Mouse (Mus musculus) forebrain, embryonic 10.5 days (tissue): ENCODE measurements around the gene Mgat5b. TPM values are rescaled to one million over a fixed set of nuclear protein-coding genes. Genes with fewer than 3 reads are reported as not detected.

ENCODE experiments used
- DNase-seq: peaks from one replicate; pipeline ENCODE4 v3.0.0-alpha.2; 2017; ENCODE audit warnings: low spot score; ENCODE audit errors: extremely low spot score
- H3K27ac ChIP-seq: fragments of 300-500 bp; sonication (generic); 2 replicates; pipeline ENCODE4 v1.5.1; 2016; ENCODE audit warnings: mild to moderate bottlenecking
- H3K27me3 ChIP-seq: fragments of 300-500 bp; sonication (generic); 2 replicates; pipeline ENCODE4 v1.6.1; 2016; ENCODE audit warnings: mild to moderate bottlenecking; ENCODE audit not compliant: poor library complexity, severe bottlenecking
- H3K36me3 ChIP-seq: fragments of 300-500 bp; sonication (generic); replicated peaks from 2 replicates; pipeline ENCODE4 v1.6.1; 2016; ENCODE audit warnings: mild to moderate bottlenecking, moderate library complexity
- H3K4me1 ChIP-seq: fragments of 300-500 bp; sonication (generic); 2 replicates; pipeline ENCODE4 v1.6.1; 2016
- H3K4me3 ChIP-seq: fragments of 300-500 bp; sonication (generic); 2 replicates; pipeline ENCODE4 v1.5.1; 2016; ENCODE audit warnings: mild to moderate bottlenecking, moderate library complexity
- H3K9me3 ChIP-seq: fragments of 300-500 bp; sonication (generic); 2 replicates; pipeline ENCODE4 v1.6.1; 2016; ENCODE audit warnings: mild to moderate bottlenecking, moderate library complexity
- WGBS: fragments of 180-500 bp; shearing (Covaris S2); methylation state at CpG from one replicate; pipeline ENCODE4 v1.1.7; 2016; 5-methylcytosine and 5-hydroxymethylcytosine counted together
- polyA plus RNA-seq: library from polyadenylated mRNA; unstranded; fragments of >200 nt; fragmentation: Nextera tagmentation; extraction: Ambion mirVana; gene quantifications from 2 replicates; pipeline ENCODE4 v1.2.1, GENCODE M21; 2016

Mgat5b gene
- polyA plus RNA-seq, 1 experiment from 2014 or later, result 3.7 TPM

GRCm38 (mm10) chr11:117029569-117029955 lies 110.9 kb downstream of the Mgat5b start:
- H3K9me3 ChIP-seq, result no peaks in the 10 kb centered on the region
- peaks cover 19% of the 10 kb centered on the region for H3K27me3 ChIP-seq
- 93% methylated on average over 3 of the region's 3 CpGs for WGBS
- peaks cover 34% of the 10 kb centered on the region for H3K4me1 ChIP-seq
- H3K36me3 ChIP-seq, result no peaks in the 10 kb centered on the region
- H3K27ac ChIP-seq, result peak overlapping the region; percentile 41; the same call in 1 of the 2 replicates
- DNase-seq, result no peak
- H3K4me3 ChIP-seq, result no peak overlapping the region

GRCm38 (mm10) chr11:117030018-117030417 lies 111.4 kb downstream of the Mgat5b start:
- H3K9me3 ChIP-seq, result no peaks in the 10 kb centered on the region
- H3K4me1 ChIP-seq, result peaks cover 34% of the 10 kb centered on the region
- DNase-seq, result no peak
- no peak overlapping the region for H3K27ac ChIP-seq
- WGBS, result 71% methylated on average over 3 of the region's 3 CpGs
- H3K36me3 ChIP-seq, result no peaks in the 10 kb centered on the region
- H3K4me3 ChIP-seq, result no peak overlapping the region
- peaks cover 19% of the 10 kb centered on the region for H3K27me3 ChIP-seq

GRCm38 (mm10) chr11:117030471-117031101 lies 111.9 kb downstream of the Mgat5b start:
- no peaks in the 10 kb centered on the region for H3K36me3 ChIP-seq
- peaks cover 19% of the 10 kb centered on the region for H3K27me3 ChIP-seq
- no peaks in the 10 kb centered on the region for H3K9me3 ChIP-seq
- peak overlapping the region; percentile 31; the same call in 1 of the 2 replicates for H3K27ac ChIP-seq
- H3K4me3 ChIP-seq, result no peak overlapping the region
- WGBS, result 84% methylated on average over 8 of the region's 8 CpGs
- peaks cover 37% of the 10 kb centered on the region for H3K4me1 ChIP-seq
- no peak for DNase-seq

GRCm38 (mm10) chr11:117031249-117031648 lies 112.6 kb downstream of the Mgat5b start:
- Histone ChIP-seq H3K4me1 (peaks cover 44% of the 10 kb centered on the region), H3K27me3 (peaks cover 19% of the 10 kb centered on the region), H3K36me3 (no peaks in the 10 kb centered on the region), H3K9me3 (no peaks in the 10 kb centered on the region), H3K4me3 (no peak overlapping the region), H3K27ac (peak overlapping the region; percentile 31; the same call in 1 of the 2 replicates)
- DNase-seq, result no peak
- WGBS, result 21% methylated on average over 4 of the region's 4 CpGs

- H3K27ac ChIP-seq, result no peak overlapping the region
- H3K4me3 ChIP-seq, result no peak overlapping the region
- 64% methylated on average over 11 of the region's 11 CpGs for WGBS
Observed at GRCm38 (mm10) chr11:117035661-117036336, 117.1 kb downstream of the Mgat5b start.

More at GRCm38 (mm10) chr11:117035661-117036336, 117.1 kb downstream of the Mgat5b start:
- peaks cover 48% of the 10 kb centered on the region for H3K4me1 ChIP-seq
- H3K36me3 ChIP-seq, result no peaks in the 10 kb centered on the region
- H3K27me3 ChIP-seq, result peaks cover 8% of the 10 kb centered on the region; the same call in 1 of the 2 replicates
- H3K9me3 ChIP-seq, result no peaks in the 10 kb centered on the region
- DNase-seq, result no peak

Other genes with a start within 250 kb of the Mgat5b start
- gene St6galnac1, start 143.4 kb upstream of the Mgat5b start, polyA plus RNA-seq, result not detected in 2 replicates
- 16.5 and 18.2 TPM in 2 replicates for gene Mxra7, start 90.8 kb upstream of the Mgat5b start, polyA plus RNA-seq
- 64.3 and 66.5 TPM in 2 replicates for gene Mettl23, start 75.6 kb upstream of the Mgat5b start, polyA plus RNA-seq
- gene Jmjd6, start 75.4 kb upstream of the Mgat5b start, polyA plus RNA-seq, result 91.1 and 106 TPM in 2 replicates
- gene Mfsd11, start 66.4 kb upstream of the Mgat5b start, polyA plus RNA-seq, result 18.9 and 24.7 TPM in 2 replicates
- gene Srsf2, start 65.8 kb upstream of the Mgat5b start, polyA plus RNA-seq, result 901 and 914 TPM in 2 replicates
- 44.3 and 46.7 TPM in 2 replicates for gene Sec14l1, start 196.3 kb downstream of the Mgat5b start, polyA plus RNA-seq